Mouse (Mus musculus) heart, adult 2 months (tissue): ENCODE measurements around the gene Orai1.

Experiments
- CTCF ChIP-seq: fragments of 200-600 bp; IDR thresholded peaks from 2 replicates; pipeline ENCODE4 v1.8.1; 2022; ENCODE audit warnings: antibody characterized with exemption, mild to moderate bottlenecking, moderate library complexity
- EP300 ChIP-seq: fragments of 200-500 bp; IDR thresholded peaks from 2 replicates; pipeline ENCODE4 v1.6.1; 2011; ENCODE audit warnings: low read depth, low read length, control low read depth; ENCODE audit not compliant: insufficient read depth
- POLR2A ChIP-seq: fragments of 200-500 bp; IDR thresholded peaks from 2 replicates; pipeline ENCODE4 v1.6.1; 2011; ENCODE audit warnings: mild to moderate bottlenecking, low read depth, low read length, control low read depth; ENCODE audit not compliant: insufficient read depth

DNA sequence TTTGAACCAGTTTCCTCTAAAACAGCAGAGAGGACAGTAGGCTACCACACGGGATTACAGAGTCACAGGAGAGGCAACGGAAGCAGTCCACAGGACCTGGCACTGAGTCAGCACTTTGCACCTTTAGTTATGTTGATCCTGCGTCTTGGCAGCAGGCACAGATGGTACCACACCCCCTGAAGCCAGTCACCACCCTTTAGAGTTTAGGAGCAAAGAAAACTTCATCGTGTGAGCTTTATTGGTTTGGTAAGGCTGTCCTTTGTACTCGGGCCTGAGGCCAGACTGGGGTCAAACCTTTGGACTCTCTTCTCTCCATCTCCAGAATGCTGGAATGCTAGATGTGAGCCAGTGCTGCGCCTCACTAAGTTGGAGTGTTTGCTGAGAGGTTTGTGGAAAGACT, 20.7 kb downstream of the Orai1 start:
- TF ChIP-seq POLR2A = no peak
- no peak for TF ChIP-seq CTCF
- no peak for TF ChIP-seq EP300
